Mouse (Mus musculus) stomach, embryonic 15.5 days (tissue): ENCODE results near the gene Tmeff1. TPM values are rescaled to one million over a fixed set of nuclear protein-coding genes. Genes with fewer than 3 reads are reported as not detected.

Experiments
- polyA plus RNA-seq: library from polyadenylated mRNA; unstranded; fragments of >200 nt; fragmentation: Nextera tagmentation; extraction: Ambion mirVana; gene quantifications from 2 replicates; pipeline ENCODE4 v1.2.1, GENCODE M21; 2015

Tmeff1 gene
- polyA plus RNA-seq, 1 experiment from 2014 or later = 52.2 TPM

Other genes with a start within 250 kb of the Tmeff1 start
- gene Tex10, start 111.7 kb upstream of the Tmeff1 start, polyA plus RNA-seq = 44.1 and 53.1 TPM in 2 replicates
- gene Msantd3, start 45.2 kb upstream of the Tmeff1 start, polyA plus RNA-seq = 20.7 and 21.1 TPM in 2 replicates
- gene Cavin4, start 78.3 kb downstream of the Tmeff1 start, polyA plus RNA-seq = 0.59 and 1.2 TPM in 2 replicates